Mouse (Mus musculus): ENCODE measurements around the gene Mknk2.

DNA sequence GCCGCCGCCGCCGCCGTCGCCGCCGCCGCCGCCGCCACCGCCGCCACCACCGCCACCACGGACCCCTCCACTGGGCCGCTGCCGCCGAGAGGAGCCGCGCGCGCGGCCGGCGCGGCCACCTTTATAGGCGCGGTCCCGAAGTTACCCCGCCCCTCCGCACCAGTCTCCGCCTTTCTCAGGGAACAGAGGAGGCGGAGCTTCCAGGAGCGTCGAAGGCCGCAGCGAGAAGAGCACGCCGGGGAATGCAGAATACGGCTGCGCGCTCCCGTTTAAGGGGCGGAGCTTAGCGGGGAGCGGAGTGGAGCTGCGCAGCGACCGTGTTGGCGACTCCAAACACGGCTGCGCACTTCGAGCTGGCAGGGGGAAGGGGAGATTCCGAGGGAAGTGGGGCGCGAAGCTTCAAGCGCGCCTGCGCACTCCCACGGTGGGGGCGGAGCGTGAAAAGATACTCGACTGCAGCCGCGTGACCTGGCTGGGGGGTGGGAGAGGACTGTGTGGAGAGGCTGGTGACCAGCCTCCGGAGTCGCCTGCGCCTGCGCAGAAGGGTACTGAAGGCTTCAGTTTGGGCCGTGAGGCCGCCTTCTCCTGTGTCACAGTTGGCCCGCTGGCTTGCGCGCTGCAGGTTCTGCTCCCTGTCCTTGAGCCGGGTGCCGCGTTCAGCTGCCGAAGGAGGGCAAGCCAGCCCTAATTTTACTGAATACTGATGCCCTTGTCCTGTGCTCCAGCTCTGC lies 1.5 kb downstream of the Mknk2 start:
- TF ChIP-seq EP300 (IDR thresholded peaks at IDR 0.05; ENCODE audit: insufficient read depth, low read depth, low read length), result no peak; the same call in 1 of the 2 replicates
- TF ChIP-seq CTCF (IDR thresholded peaks at IDR 0.05; ENCODE audit: low read depth, low read length), result no peak

Measured in ES-Bruce4 (cell line).